Mouse (Mus musculus) G1E (cell line): ENCODE data around the gene Clpsl2. TPM values are rescaled to one million over a fixed set of nuclear protein-coding genes. Genes with fewer than 3 reads are reported as not detected.
A peak's percentile ranks its signal among the peaks of the same experiment; 100 is the strongest.

Experiments used
- ATAC-seq: 2 replicates; pipeline ENCODE4 v1.8.0; 2016; ENCODE audit warnings: mild to moderate bottlenecking; ENCODE audit not compliant: insufficient number of reproducible peaks, poor library complexity, low FRiP score, severe bottlenecking; ENCODE audit errors: extremely low read depth
- DNase-seq: peaks from one replicate; pipeline ENCODE4 v3.0.0; 2012; ENCODE audit warnings: low spot score
- H3K27me3 ChIP-seq: 2 replicates; pipeline ENCODE4 v1.6.1; 2012; ENCODE audit warnings: mild to moderate bottlenecking, low read length, inconsistent platforms; ENCODE audit not compliant: insufficient read depth
- H3K36me3 ChIP-seq: replicated peaks from 2 replicates; pipeline ENCODE3; 2012; ENCODE audit warnings: mild to moderate bottlenecking, inconsistent platforms
- H3K4me1 ChIP-seq: 2 replicates; pipeline ENCODE4 v1.6.1; 2012; ENCODE audit warnings: low read depth, low read length, inconsistent platforms, mixed read lengths; ENCODE audit not compliant: insufficient read depth
- H3K4me3 ChIP-seq: 2 replicates; pipeline ENCODE4 v1.5.1; 2012; ENCODE audit warnings: low read depth, mild to moderate bottlenecking, inconsistent platforms, low read length, moderate library complexity, mixed read lengths
- H3K9me3 ChIP-seq: replicated peaks from 2 replicates; pipeline ENCODE4 v1.6.1; 2012; ENCODE audit warnings: inconsistent platforms
- CTCF ChIP-seq: IDR thresholded peaks from 2 replicates; pipeline ENCODE4 v1.5.1; 2012; ENCODE audit warnings: low read depth, low read length, inconsistent platforms, mixed read lengths
- GATA1 ChIP-seq: IDR thresholded peaks from 2 replicates; pipeline ENCODE4 v1.6.1; 2012; ENCODE audit warnings: borderline replicate concordance, low read length, inconsistent platforms, mixed read lengths
- GATA2 ChIP-seq: IDR thresholded peaks from 2 replicates; pipeline ENCODE4 v1.6.1; 2012; ENCODE audit warnings: low read depth, low read length, inconsistent platforms, borderline replicate concordance
- POLR2AphosphoS5 ChIP-seq: IDR thresholded peaks from 2 replicates; pipeline ENCODE4 v1.6.1; 2012; ENCODE audit warnings: low read depth, low read length, inconsistent platforms; ENCODE audit not compliant: insufficient replicate concordance
- TAL1 ChIP-seq: conservative IDR thresholded peaks from 2 replicates; pipeline ENCODE4 v1.6.1; 2012; ENCODE audit warnings: low read depth, low read length, inconsistent platforms, mixed read lengths
- polyA plus RNA-seq: library from polyadenylated mRNA; stranded (reverse); fragments of >175 nt; gene quantifications from 2 replicates; pipeline ENCODE4 v1.2.3, GENCODE M21; 2012
- total RNA-seq, 2 experiments: library from RNA; stranded (forward) in 1 of 2; stranded (reverse) in 1 of 2; fragments of 200-1000 nt in 1 of 2; fragments of >200 nt in 1 of 2; fragmentation: Nextera tagmentation in 1 of 2; gene quantifications; 2 replicates each; pipeline ENCODE4 v1.2.3; 2014 to 2017

Clpsl2 gene
- total and polyA plus RNA-seq, 3 experiments = not detected

DNA sequence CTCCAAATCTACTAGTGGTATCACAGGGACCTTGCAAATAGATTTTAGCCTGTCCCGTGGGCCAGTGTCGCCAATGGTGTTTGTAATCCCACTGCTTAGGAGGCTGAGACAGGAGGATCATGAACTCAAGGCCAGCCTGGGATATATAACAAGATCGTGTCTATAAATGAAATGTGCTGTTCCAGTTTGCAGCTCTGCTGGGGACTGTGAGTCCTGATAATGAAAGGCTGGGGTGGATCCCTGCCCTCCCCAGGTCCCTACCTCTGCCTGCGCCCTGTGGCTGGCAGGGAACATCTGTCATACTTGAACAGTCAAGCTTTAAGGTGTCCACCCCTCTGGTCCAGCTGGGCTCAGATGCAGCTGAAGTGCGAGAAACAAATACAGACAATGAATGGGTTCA, 34.7 kb upstream of the Clpsl2 start:
- peaks cover 65% of the 10 kb centered on the region for H3K27me3 ChIP-seq
- H3K4me1 ChIP-seq = peaks cover 12% of the 10 kb centered on the region
- no peaks in the 10 kb centered on the region for H3K36me3 ChIP-seq

DNA sequence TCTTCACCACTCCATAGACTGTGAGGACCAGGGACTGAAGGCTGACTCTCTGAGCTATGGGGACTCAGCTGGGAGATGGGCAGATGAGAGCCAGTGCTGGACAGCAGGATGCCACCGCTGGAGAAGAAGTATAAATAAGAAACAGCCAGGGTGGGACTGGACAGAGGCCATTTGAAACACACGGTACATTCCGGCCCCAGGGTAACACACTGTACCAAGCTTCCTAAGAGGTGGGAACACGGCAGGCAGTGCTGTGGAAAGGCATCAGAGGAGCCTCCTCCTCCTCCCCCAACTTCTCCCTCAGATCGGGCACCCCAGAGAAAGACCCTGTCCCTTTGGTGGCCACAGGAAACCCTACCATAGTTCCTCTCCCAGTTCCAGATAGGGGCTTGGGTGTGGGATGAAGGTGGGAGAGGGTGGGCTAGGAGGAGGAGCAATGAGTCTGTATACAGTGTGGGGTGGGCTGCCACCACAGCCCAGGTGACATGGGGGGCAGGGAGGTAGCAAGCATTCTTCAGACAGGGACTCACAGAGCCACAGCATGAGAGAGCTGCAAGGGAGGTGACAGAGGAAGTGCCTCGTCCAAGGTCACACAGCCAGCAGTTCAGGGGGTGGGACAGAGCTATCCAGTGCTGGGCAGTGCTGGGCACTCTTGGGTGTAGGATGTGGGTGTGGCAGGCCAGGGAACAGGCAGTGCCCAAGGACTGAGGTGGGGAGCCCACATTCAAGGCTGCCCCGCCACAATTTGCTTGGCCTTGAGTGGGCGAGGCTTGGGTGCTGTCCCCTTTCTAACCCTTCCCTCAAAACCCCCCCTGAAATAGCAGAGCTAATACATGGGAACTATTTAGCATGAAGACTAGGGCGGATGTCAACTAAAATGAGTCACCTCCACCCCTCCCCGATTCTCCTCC, 33.5 kb upstream of the Clpsl2 start:
- TF ChIP-seq GATA2 (no peak), CTCF (no peak), GATA1 (no peak), TAL1 (no peak), POLR2AphosphoS5 (no peak)
- peaks cover 67% of the 10 kb centered on the region for H3K27me3 ChIP-seq
- 0 out of 2 replicates have a peak, but pooled peaks cover 2% of the 10 kb centered on the region for H3K9me3 ChIP-seq
- DNase-seq (no peak), ATAC-seq (no peak)
- H3K36me3 ChIP-seq = no peaks in the 10 kb centered on the region
- H3K4me3 ChIP-seq = no peak overlapping the region
- peaks cover 12% of the 10 kb centered on the region for H3K4me1 ChIP-seq

More for the DNA sequence above, 34.7 kb upstream of the Clpsl2 start:
- no peak overlapping the region for H3K4me3 ChIP-seq
- DNase-seq (no peak), ATAC-seq (no peak)
- TF ChIP-seq GATA2 (no peak), POLR2AphosphoS5 (no peak), TAL1 (no peak), GATA1 (no peak), CTCF (no peak)
- 0 out of 2 replicates have a peak, but pooled peaks cover 2% of the 10 kb centered on the region for H3K9me3 ChIP-seq

DNA sequence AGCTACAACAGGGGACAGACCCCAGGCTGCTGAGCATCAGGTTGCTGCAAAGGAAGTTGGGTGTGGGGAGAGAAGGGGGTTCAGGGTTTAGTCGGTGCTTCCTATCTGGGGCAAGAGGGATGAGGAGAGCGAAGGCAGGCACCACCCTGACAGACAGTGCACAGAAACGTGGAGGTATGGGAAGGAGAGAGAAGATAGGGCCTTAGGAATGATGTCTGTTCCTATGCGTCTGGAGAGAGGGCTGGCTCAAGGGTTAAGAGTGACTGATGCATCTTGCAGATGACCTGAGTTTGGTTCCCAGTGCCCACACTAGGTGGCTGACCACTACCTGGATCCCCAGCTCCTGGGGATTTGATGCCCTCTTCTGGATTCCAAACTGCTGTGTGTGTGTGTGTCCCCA, 32.3 kb upstream of the Clpsl2 start:
- Histone ChIP-seq H3K4me1 (peaks cover 8% of the 10 kb centered on the region), H3K36me3 (no peaks in the 10 kb centered on the region), H3K4me3 (no peak overlapping the region), H3K27me3 (peaks cover 67% of the 10 kb centered on the region), H3K9me3 (0 out of 2 replicates have a peak, but pooled peaks cover 2% of the 10 kb centered on the region)
- ATAC-seq = no peak
- TF ChIP-seq TAL1 (no peak), CTCF (no peak), GATA1 (no peak), POLR2AphosphoS5 (no peak), GATA2 (no peak)
- no peak for DNase-seq

DNA sequence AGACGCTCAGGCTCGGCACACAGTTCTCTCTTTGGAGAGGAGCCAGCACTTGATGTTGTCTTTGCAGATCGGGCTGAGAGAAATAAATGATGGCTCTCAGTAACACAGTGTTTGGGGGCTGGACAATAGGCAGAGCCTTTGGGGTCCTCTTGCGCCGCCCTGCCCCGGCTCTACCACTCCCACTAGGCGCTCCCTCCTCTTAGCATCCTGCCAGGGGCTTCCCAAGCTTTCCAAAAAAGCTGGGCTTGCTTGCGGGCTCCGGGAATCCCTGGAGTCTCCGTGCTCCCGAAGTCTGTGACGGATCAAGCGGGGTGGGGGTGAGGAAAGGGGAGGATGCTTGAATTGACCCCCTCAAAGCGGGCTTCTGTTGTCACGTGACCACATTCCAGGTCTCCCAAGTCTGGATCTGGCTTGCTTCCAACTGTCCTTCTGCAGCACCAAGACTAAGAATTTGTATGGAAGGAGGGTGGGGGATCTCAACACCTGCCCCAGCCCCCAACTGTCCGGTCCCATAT, 31.7 kb upstream of the Clpsl2 start, which contains the start of gene Fkbp5:
Fkbp5 (minus strand) TSS at position 87 of the 515 bp plus-strand sequence.
- H3K4me1 ChIP-seq = peaks cover 14% of the 10 kb centered on the region
- peak within 1 kb of the TSS; percentile 38; the same call in 1 of the 2 replicates for H3K4me3 ChIP-seq
- no peaks in the 10 kb centered on the region for H3K36me3 ChIP-seq
- no peak for TF ChIP-seq GATA1
- TF ChIP-seq TAL1 = no peak
- TF ChIP-seq GATA2 = no peak
- no peak for TF ChIP-seq CTCF
- TF ChIP-seq POLR2AphosphoS5 = no peak
- 0 out of 2 replicates have a peak, but pooled peaks cover 2% of the 10 kb centered on the region for H3K9me3 ChIP-seq
- H3K27me3 ChIP-seq = peaks cover 66% of the 10 kb centered on the region
- DNase-seq (no peak), ATAC-seq (no peak)

DNA sequence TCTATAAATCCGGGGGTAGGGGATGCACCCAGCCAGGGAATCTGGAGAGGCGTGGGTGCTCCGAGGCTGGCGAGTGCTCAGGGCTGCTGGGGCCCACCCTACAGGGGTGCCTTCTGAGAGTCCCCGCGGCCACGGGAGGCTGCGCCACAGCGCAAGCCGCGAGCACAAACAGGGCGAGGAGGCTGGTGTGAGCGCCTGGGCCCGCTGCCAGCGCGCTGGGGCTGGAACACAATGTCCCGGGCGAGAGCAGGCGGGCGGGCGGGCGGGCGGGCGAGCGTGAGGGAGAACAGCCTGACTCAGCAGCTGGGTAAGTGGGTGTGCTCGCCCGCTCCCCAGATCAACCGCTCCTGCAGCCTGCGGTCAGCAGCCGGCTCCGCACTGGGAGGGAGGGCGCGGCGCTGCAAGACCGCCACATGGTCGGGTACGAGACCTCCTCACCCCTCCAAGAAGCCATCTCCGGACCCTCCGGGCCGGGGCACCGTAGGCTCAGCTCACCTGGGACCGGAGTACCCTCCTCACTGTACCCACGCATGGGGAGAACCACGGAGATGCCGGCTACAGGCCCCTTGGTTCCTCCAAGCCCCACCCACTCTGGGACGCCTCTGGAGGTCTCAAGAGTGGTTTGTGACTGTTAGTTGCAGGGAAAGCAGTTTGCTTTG, 31.1 kb upstream of the Clpsl2 start:
- DNase-seq = peak; percentile 43
- peak overlapping the region; percentile 38; the same call in 1 of the 2 replicates for H3K4me3 ChIP-seq
- H3K36me3 ChIP-seq = no peaks in the 10 kb centered on the region
- 0 out of 2 replicates have a peak, but pooled peaks cover 2% of the 10 kb centered on the region for H3K9me3 ChIP-seq
- no peak for TF ChIP-seq GATA1
- no peak for TF ChIP-seq POLR2AphosphoS5
- TF ChIP-seq GATA2 = no peak
- TF ChIP-seq CTCF = no peak
- TF ChIP-seq TAL1 = no peak
- H3K4me1 ChIP-seq = peaks cover 20% of the 10 kb centered on the region
- ATAC-seq = no peak
- peaks cover 68% of the 10 kb centered on the region for H3K27me3 ChIP-seq

DNA sequence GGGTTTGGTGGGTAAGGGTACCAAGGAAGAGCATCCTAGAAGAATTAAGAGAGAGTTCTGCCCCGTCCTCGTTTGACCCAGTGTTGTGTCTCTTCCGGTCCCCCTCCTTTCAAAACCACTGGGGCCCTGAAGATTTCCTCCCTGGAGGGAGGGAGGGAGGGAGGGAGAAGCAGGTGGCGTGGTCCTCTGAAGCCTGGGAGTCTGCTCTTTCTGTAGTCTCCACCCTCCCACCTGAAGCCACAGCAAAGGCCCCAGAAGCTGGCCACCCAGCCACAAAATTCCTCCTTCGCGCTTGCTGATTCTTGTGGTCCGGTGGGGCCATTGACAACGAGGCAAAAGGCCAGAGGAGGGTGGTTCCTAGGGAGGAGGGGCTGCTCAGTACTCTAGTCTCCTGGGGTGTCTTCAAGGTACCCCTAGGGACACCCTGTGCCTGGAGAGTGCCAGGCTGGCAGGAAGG, 30.6 kb upstream of the Clpsl2 start:
- Histone ChIP-seq H3K9me3 (0 out of 2 replicates have a peak, but pooled peaks cover 2% of the 10 kb centered on the region), H3K27me3 (peaks cover 73% of the 10 kb centered on the region), H3K36me3 (no peaks in the 10 kb centered on the region), H3K4me3 (no peak overlapping the region), H3K4me1 (peaks cover 25% of the 10 kb centered on the region)
- no peak for TF ChIP-seq TAL1
- no peak for TF ChIP-seq GATA2
- DNase-seq (no peak), ATAC-seq (no peak)
